Mouse (Mus musculus) thymus, adult 2 months (tissue): ENCODE data around the gene Rpl5. TPM values are rescaled to one million over a fixed set of nuclear protein-coding genes. Genes with fewer than 3 reads are reported as not detected.

Experiments used
- DNase-seq: peaks from one replicate; pipeline ENCODE4 v3.0.0; 2021
- H3K27ac ChIP-seq: fragments of 200-500 bp; 2 replicates; pipeline ENCODE4 v1.5.1; 2012; ENCODE audit warnings: low read length, control low read depth; ENCODE audit not compliant: control insufficient read depth, insufficient read depth
- H3K27me3 ChIP-seq: fragments of 200-500 bp; 2 replicates; pipeline ENCODE4 v1.6.1; 2012; ENCODE audit warnings: mild to moderate bottlenecking, low read length, moderate library complexity, mixed read lengths; ENCODE audit not compliant: control insufficient read depth, insufficient read depth
- H3K36me3 ChIP-seq: fragments of 200-500 bp; 2 replicates; pipeline ENCODE4 v1.6.1; 2012; ENCODE audit warnings: mild to moderate bottlenecking, low read length, moderate library complexity; ENCODE audit not compliant: control insufficient read depth, insufficient read depth
- H3K4me1 ChIP-seq: fragments of 200-500 bp; replicated peaks from 2 replicates; pipeline ENCODE4 v1.6.1; 2012; ENCODE audit warnings: low read length; ENCODE audit not compliant: control insufficient read depth, insufficient read depth
- H3K4me3 ChIP-seq: fragments of 200-500 bp; 2 replicates; pipeline ENCODE4 v1.5.1; 2012; ENCODE audit warnings: mild to moderate bottlenecking, low read length, control low read depth, moderate library complexity; ENCODE audit not compliant: control insufficient read depth, insufficient read depth
- CTCF ChIP-seq: fragments of 200-500 bp; IDR thresholded peaks from 2 replicates; pipeline ENCODE4 v1.5.1; 2012; ENCODE audit warnings: mild to moderate bottlenecking, control low read depth, low read length, moderate library complexity, borderline replicate concordance; ENCODE audit not compliant: control insufficient read depth, poor library complexity, insufficient read depth; ENCODE audit errors: extremely low read depth
- POLR2A ChIP-seq: fragments of 200-500 bp; IDR thresholded peaks from 2 replicates; pipeline ENCODE4 v1.6.1; 2012; ENCODE audit warnings: mild to moderate bottlenecking, low read length, control low read depth, moderate library complexity; ENCODE audit not compliant: control insufficient read depth, poor library complexity, insufficient read depth; ENCODE audit errors: extremely low read depth
- WGBS: fragments of 180-500 bp; shearing (Covaris S2); methylation state at CpG from one replicate; pipeline ENCODE4 v1.1.7; 2018; 5-methylcytosine and 5-hydroxymethylcytosine counted together
- polyA plus RNA-seq: library from polyadenylated mRNA; depleted of rRNA; stranded (reverse); fragments of >200 nt; gene quantifications from 2 replicates; pipeline ENCODE4 v1.2.3, GENCODE M21; 2012

The Rpl5 gene
- polyA plus RNA-seq, 1 experiment: 55.8 TPM

DNA sequence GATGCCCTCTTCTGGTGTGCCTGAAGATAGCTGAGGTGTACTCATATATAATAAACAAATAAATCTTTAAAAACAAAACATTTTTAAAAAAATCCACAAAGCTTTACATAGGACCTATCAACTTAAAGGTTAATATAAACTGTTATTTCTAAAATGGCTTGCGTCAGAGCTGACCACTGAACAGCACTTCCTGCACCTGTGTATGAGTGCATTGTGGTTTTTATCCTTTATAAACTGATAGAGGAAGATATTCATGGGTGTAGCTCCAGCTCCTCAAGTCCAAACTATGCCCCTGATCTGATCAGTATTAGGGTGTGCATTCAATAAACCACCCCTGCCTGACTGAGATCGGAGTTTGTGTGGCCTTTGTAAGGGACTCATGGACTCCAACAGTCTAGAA is 38.6 kb downstream of the Rpl5 start:
- Histone ChIP-seq H3K4me1 (no peaks in the 10 kb centered on the region), H3K36me3 (no peaks in the 10 kb centered on the region), H3K27me3 (no peaks in the 10 kb centered on the region), H3K27ac (no peak overlapping the region), H3K4me3 (no peak overlapping the region)
- TF ChIP-seq CTCF (no peak), POLR2A (no peak)
- 79% methylated on average over 2 of the region's 2 CpGs for WGBS
- no peak for DNase-seq

DNA sequence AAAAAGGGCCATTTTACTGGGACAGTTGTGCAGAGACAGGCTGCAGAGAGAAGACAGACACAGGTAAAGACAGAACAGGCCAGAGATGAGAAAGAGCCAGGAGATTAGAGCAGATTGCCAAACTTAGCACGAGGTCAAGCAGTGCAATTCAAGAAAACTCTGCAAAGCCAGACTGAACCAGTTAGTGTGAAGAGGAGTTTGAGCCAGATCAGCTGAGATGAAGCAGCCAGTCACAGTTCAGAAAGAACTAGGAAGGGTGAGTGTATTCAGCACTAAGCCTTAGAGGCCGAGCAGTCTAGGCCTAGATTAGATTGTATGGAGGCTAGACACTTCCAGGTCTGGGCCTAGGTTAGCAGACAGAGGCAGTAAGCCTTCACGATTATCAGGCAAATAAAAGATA is 39.4 kb downstream of the Rpl5 start:
- no peak overlapping the region for H3K4me3 ChIP-seq
- no peaks in the 10 kb centered on the region for H3K4me1 ChIP-seq
- DNase-seq: no peak
- H3K27me3 ChIP-seq: no peaks in the 10 kb centered on the region
- TF ChIP-seq CTCF (no peak), POLR2A (no peak)
- 93% methylated on average over 3 of the region's 3 CpGs for WGBS
- H3K36me3 ChIP-seq: no peaks in the 10 kb centered on the region
- no peak overlapping the region for H3K27ac ChIP-seq

DNA sequence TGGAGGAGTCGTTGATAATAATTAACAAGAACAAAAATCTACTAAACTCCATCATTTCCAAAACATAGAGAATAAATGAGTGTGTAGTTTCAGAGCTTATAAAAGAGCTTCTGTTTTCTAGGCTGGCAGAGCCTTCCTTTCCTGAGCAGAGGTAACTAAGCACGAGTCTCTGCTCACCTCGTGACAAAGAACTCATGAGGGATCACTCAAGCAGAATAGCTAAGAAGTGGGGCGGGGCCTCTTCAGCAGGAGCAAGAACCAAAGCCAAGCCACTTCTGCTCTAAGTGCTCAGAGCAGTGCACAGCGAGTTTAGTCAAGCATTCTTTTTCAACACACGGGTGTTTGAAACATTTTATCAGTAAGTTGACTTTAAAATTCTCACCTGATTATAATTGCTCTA is 40.9 kb downstream of the Rpl5 start:
- H3K27ac ChIP-seq: no peak overlapping the region
- TF ChIP-seq CTCF (no peak), POLR2A (no peak)
- no peak for DNase-seq

DNA sequence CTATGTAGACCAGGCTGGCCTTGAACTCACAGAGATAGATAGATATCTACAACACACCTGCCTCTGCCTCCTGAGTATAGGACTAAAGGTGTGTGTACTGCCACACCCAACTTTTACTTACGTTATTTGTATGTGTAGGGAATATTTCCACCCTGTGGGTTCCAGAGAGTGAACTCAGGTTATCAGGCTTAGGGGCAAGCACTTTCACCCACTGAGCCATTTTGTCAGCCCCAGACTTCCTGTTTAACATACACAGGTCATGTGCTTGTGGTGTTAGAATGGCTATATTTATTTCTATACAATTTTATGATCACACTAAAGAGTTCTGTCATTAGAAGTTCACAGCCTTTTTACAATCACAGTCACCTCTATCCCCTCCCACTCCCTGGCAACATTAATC is 42.6 kb downstream of the Rpl5 start:
- H3K27me3 ChIP-seq: no peaks in the 10 kb centered on the region
- no peak overlapping the region for H3K27ac ChIP-seq
- no peak overlapping the region for H3K4me3 ChIP-seq
- TF ChIP-seq POLR2A (no peak), CTCF (no peak)
- H3K36me3 ChIP-seq: no peaks in the 10 kb centered on the region
- no peaks in the 10 kb centered on the region for H3K4me1 ChIP-seq
- 83% methylated on average over 1 of the region's 1 CpGs for WGBS
- DNase-seq: no peak

More for the DNA sequence above, 40.9 kb downstream of the Rpl5 start:
- Histone ChIP-seq H3K36me3 (no peaks in the 10 kb centered on the region), H3K27me3 (no peaks in the 10 kb centered on the region), H3K4me3 (no peak overlapping the region), H3K4me1 (no peaks in the 10 kb centered on the region)
- WGBS: 54% methylated on average over 6 of the region's 6 CpGs

DNA sequence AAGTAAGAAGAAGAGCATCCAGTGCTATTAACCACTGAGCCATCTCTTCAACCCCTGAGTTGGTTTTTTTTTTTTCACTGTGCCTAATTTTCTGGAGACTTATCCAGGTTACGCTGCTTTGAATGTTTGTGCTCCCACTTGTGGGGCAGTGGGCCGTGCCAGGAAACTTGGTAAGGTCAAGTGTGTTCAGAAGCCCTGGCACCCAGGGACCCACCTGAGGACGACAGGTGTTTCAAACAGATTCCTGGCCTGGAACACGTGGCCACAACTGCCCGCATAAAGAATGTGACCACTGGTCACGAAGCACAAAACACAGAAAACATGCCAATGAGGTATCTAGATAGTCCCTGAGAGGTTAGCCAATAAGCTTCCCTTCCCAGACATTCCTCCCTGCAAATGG is 43.2 kb downstream of the Rpl5 start:
- Histone ChIP-seq H3K4me3 (no peak overlapping the region), H3K36me3 (no peaks in the 10 kb centered on the region), H3K4me1 (no peaks in the 10 kb centered on the region), H3K27me3 (no peaks in the 10 kb centered on the region), H3K27ac (no peak overlapping the region)
- TF ChIP-seq POLR2A (no peak), CTCF (no peak)
- no peak for DNase-seq
- WGBS: 93% methylated on average over 6 of the region's 6 CpGs

DNA sequence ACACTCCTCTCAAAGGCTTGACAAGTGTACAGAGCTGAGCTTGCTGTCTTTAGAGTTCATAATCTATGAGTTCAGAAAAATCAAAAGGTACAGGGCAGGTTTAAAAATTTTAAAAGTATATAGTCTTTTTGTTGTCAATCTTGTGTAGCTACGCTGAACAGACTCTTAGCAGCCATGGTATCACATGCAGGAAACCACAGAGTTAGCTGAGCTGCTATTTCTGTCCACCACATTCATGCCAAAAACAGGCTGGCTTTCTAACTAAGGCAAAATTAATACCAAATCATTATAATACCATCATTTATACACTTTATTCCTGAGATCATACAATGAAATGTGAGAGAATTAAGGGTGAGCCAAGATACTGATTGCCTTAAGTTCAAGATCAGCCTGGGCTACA is 46.2 kb downstream of the Rpl5 start:
- no peak overlapping the region for H3K27ac ChIP-seq
- no peak for TF ChIP-seq CTCF
- no peak for TF ChIP-seq POLR2A
- H3K36me3 ChIP-seq: no peaks in the 10 kb centered on the region
- peaks cover 6% of the 10 kb centered on the region for H3K4me1 ChIP-seq
- no peaks in the 10 kb centered on the region for H3K27me3 ChIP-seq
- no peak for DNase-seq
- WGBS: 13% methylated on average over 1 of the region's 1 CpGs
- no peak overlapping the region for H3K4me3 ChIP-seq

DNA sequence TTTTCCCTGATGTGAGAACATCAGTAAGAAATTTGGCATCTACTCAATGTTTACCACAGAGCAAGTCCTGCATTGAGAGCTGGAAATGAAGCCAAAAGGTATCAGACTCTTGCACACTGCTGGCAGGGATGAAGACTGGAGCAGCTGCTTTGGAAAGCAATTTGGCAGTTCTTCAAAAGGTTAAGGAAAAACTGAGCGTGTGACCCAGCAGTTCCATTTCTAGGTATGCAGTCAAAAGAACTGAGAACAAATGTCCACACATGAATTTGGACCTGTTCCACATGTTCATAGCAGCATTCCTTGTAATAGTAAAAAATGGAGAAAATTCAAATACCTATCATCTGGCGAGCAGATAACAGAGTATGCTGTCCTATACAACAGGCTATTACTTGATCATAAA is 47.2 kb downstream of the Rpl5 start:
- DNase-seq: no peak
- peaks cover 6% of the 10 kb centered on the region for H3K4me1 ChIP-seq

More for the DNA sequence above, 47.2 kb downstream of the Rpl5 start:
- no peak for TF ChIP-seq POLR2A
- no peak for TF ChIP-seq CTCF
- Histone ChIP-seq H3K36me3 (no peaks in the 10 kb centered on the region), H3K4me3 (no peak overlapping the region), H3K27me3 (no peaks in the 10 kb centered on the region), H3K27ac (no peak overlapping the region)
- 89% methylated on average over 2 of the region's 2 CpGs for WGBS
